Mouse (Mus musculus): ENCODE measurements at regions not wholly inside any gene's neighbourhood (a gene's known extent, or its start where the extent isn't known, plus 50 kb on each side); places are given as distances from the start of the nearest gene placed in this dataset. TPM values are rescaled to one million over a fixed set of nuclear protein-coding genes. Genes with fewer than 3 reads are reported as not detected.

DNA sequence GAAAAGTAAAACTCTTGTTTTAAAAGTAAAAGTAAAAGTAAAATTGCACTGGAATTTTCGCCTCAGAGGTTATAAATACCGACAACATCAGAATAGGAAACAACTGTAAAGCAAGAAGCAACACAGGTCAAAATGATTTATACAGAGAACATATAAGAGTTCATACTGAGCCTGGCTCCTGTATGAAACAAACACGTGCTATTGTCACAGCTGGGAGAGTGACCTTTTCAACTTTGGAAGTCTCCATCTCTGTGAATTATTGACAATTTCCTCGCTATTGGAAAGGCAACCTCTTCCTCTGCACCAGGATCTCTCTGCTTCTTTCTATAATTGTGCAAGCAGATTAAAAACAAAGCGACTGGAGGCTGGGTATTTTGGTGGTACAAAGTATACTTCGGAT, 70.0 kb upstream of the Tll1 start:
- Histone ChIP-seq H3K4me1 (replicated peaks; ENCODE audit: control insufficient read depth, insufficient read depth, low read length) (no peaks in the 10 kb centered on the region), H3K27ac (ENCODE audit: low read length) (no peak overlapping the region), H3K4me2 (ENCODE audit: low read length) (no peak overlapping the region), H3K27me3 (replicated peaks; ENCODE audit: control insufficient read depth, insufficient read depth, low read length) (no peaks in the 10 kb centered on the region), H3K4me3 (replicated peaks; ENCODE audit: low read length) (no peak overlapping the region), H3K9me3 (ENCODE audit: control insufficient read depth, low read length) (no peaks in the 10 kb centered on the region), H3K9ac (replicated peaks; ENCODE audit: low read depth, low read length) (no peak overlapping the region), H3K36me3 (ENCODE audit: control insufficient read depth, insufficient read depth) (no peaks in the 10 kb centered on the region)
- WGBS: 86% methylated on average over 6 of the region's 6 CpGs
- ATAC-seq: no peak

DNA sequence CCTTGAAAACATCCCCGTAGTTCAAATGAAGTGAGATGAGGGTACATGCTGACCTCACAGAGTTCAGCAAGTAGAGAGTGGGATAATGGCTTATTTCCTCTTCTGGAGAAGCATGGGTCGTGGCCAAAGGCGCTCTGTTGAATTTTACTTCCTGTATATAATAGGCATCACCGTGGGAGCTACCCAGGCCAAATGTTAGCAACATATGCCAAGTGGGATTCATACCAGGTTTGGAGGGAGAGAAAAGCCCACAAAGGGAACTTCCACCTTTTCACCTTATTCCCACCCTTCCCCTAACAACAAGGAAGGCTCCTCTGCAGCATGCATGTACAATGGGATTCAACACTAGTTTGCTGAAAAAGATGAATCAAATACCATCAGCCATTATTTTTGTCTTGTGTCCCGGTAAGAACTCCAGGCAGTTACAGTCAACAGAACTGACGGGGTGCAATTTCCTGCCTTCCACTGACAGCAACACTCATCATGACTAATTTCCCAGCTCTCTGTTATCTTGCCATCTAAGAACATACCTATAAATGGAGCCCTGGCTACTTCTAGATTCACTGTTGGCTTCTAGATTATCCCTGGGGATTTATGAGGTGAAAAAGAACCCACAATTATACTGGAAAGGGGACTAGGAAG, 59.4 kb upstream of the Tll1 start:
- Histone ChIP-seq H3K9me3 (ENCODE audit: control insufficient read depth, low read length) (no peaks in the 10 kb centered on the region), H3K4me1 (replicated peaks; ENCODE audit: control insufficient read depth, insufficient read depth, low read length) (no peaks in the 10 kb centered on the region), H3K27ac (ENCODE audit: low read length) (no peak overlapping the region), H3K27me3 (replicated peaks; ENCODE audit: control insufficient read depth, insufficient read depth, low read length) (no peaks in the 10 kb centered on the region), H3K4me2 (ENCODE audit: low read length) (no peak overlapping the region), H3K4me3 (replicated peaks; ENCODE audit: low read length) (no peak overlapping the region), H3K9ac (replicated peaks; ENCODE audit: low read depth, low read length) (no peak overlapping the region), H3K36me3 (ENCODE audit: control insufficient read depth, insufficient read depth) (no peaks in the 10 kb centered on the region)
- no peak for ATAC-seq
- 87% methylated on average over 6 of the region's 6 CpGs for WGBS

MicroRNAs in the stretch of these regions (microRNA counts, 519-probe panel; counts per million panel counts)
- microRNA mmu-miR-710: 2,128 counts per million, percentile 38 among the panel's probes with 10 or more counts

Small RNAs in the stretch of these regions (microRNA-seq; reads per million reads assigned to microRNA genes)
- not detected for gene Mir710

All from forebrain, embryonic 16.5 days (tissue).